Mouse (Mus musculus) adrenal gland, postnatal 14 days (tissue): ENCODE measurements around the gene Olfr824. TPM values are rescaled to one million over a fixed set of nuclear protein-coding genes. Genes with fewer than 3 reads are reported as not detected.
"Not testable (repeated sequence)": the region's sequence is repeated elsewhere in the genome, so short reads cannot be mapped to it uniquely, and the experiment has no call there.

Source experiments
- DNase-seq: peaks from one replicate; pipeline ENCODE4 v3.0.0; 2021; ENCODE audit warnings: mixed read lengths
- long read RNA-seq, 2 experiments: library from polyadenylated mRNA; stranded (forward); transcript quantifications; one replicate each; pipeline ENCODE4 v2.0.0; 2021
- total RNA-seq: library from RNA; stranded (reverse); gene quantifications from 2 replicates; pipeline ENCODE4 v1.2.3, GENCODE M21; 2021

The Olfr824 gene
- not detected in 2 replicates for total RNA-seq
- long read RNA-seq, experiment 1 = 0 reads
- long read RNA-seq, experiment 2 = 0 reads

- DNase-seq = not testable (repeated sequence)
These were observed at the start of gene Olfr824 for GRCm38 (mm10) chr10:130129900-130130299. TSS of gene Olfr824 (minus strand) at chr10:130130000.

DNA sequence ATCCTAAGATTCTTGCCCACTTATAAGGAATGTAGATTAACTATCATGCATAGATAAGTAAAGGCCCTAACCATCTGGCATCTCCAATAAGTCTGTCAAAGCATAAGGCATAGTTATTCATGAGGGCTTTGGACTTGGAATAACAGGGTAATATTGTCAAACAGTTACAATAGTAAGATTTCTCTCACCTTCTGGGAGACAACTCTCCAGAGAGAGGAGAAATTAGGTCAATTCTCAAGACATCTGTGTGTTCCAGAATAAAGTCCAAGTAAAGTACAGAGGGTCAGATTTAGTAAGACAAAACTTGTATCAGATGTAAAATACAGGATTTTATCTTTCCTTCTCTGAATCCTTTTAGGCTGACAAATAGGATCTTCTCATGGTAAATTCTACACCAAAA lies 36.9 kb upstream of the Olfr824 start, which contains the start of gene Olfr825:
TSS of gene Olfr825 (minus strand) at position 101 of the 400 bp plus-strand sequence.
- DNase-seq = no peak

DNA sequence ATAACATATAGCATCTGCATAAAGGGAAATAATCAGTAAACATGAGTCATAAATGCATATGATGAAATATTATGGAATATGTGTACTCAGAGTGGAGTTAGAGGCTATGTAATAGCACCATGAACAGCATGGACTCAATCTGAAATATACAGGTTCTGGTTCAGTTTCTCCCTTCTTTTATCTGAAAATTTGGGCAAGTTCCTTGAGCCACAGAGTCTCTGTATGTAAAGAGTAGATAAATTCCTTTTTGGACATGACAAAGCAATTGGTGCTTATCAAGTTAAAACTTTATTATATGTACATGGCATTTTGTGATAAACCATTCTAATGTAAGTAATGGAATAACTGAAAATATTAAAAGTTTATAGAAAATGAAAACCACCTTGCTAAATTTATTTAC lies 35.4 kb upstream of the Olfr824 start:
- no peak for DNase-seq

DNA sequence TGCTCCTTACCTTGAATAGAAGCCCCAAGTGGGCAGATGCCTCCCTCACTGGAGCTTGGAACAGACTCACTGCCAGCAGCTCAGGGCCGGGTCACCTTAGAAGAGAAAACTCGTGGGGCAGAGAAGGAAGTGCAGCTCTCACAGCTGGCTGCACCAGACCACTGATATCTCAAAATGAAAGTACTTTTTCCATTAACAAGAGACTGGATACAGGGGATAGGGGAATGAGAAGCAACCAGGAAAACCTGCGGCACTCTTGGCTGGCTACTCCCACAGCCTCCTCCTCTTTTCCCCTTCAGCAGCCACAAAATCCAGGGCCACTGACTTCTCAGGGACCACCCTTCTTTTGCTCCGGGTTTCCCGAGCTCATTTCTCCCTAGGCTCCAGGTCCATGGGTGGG lies 14.3 kb upstream of the Olfr824 start:
- DNase-seq = no peak

- DNase-seq = peak; percentile 56
These were observed 12.7 kb upstream of the Olfr824 start for GRCm38 (mm10) chr10:130142481-130142880.

DNA sequence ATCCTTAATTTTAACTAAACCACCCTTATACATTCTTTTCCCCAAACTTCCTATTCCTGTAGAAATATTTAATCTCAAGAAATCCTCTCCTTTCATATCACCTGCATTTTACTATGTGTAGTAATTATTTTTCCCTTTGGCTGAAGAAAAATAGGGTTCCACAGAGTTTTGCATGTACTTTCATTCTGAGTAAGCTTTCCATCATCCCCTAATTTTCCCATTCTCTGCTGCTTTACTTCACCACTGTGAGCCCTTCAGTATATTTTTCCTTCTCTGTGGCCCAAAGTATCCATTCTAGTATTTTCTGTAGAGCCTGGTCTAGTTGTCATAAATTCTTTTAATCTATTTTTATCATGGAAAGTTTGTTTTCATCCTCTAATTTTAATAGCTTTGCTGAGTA lies 5.0 kb upstream of the Olfr824 start:
- DNase-seq = no peak

- DNase-seq = not testable (repeated sequence)
These were observed 13.8 kb downstream of the Olfr824 start for GRCm38 (mm10) chr10:130116045-130116444.

GRCm38 (mm10) chr10:130115283-130115682 lies 14.5 kb downstream of the Olfr824 start, which contains the start of gene Olfr823:
TSS of gene Olfr823 (minus strand) at chr10:130115383.
- DNase-seq = not testable (repeated sequence)

- no peak for DNase-seq
These were observed 33.7 kb downstream of the Olfr824 start for GRCm38 (mm10) chr10:130096104-130096503.

DNA sequence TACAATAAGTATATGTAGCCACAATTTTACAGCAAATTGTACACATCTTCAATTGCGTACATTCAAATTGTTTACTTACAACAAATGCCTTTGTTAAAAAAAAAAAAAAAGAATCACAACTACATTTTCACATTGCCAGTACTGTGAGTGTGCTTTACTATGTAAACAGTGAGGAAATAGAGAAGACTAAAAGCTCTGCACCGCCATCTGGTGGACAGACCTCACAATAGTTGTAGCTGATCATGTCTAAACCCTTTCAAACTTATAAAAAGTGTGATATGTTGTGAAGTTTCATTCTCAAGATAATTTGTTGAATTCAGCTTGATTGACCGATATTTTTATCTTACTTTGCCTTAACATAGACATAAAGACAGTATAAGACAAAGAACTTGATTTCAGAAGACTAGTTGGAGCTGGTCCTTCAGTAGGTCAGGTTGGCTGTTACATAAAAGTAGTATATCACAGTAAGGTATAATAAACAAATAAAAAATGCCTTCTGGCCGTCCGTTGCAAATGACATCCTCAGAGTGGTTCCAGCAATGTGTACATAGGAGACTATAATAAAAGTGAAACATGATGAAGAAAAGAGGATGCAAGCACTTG lies 36.9 kb downstream of the Olfr824 start:
- peak; percentile 54 for DNase-seq

Other genes starting within 250 kb of the Olfr824 start
- gene Olfr815, start 224.1 kb downstream of the Olfr824 start, total RNA-seq = not detected in 2 replicates
- not detected in 2 replicates for gene Olfr816, start 214.4 kb downstream of the Olfr824 start, total RNA-seq
- gene Olfr818, start 180.9 kb downstream of the Olfr824 start, total RNA-seq = not detected in 2 replicates
- gene Olfr819, start 162.7 kb downstream of the Olfr824 start, total RNA-seq = not detected in 2 replicates
- not detected in 2 replicates for gene Olfr247, start 153.9 kb downstream of the Olfr824 start, total RNA-seq
- not detected in 2 replicates for gene Gm10310, start 144.9 kb downstream of the Olfr824 start, total RNA-seq
- not detected in 2 replicates for gene Olfr820, start 117.4 kb downstream of the Olfr824 start, total RNA-seq
- not detected in 2 replicates for gene Olfr821, start 99.7 kb downstream of the Olfr824 start, total RNA-seq
- gene Olfr822, start 58.8 kb downstream of the Olfr824 start, total RNA-seq = not detected in 2 replicates
- not detected in 2 replicates for gene Olfr823, start 14.6 kb downstream of the Olfr824 start, total RNA-seq
- gene Olfr825, start 36.8 kb upstream of the Olfr824 start, total RNA-seq = not detected in 2 replicates
- not detected in 2 replicates for gene Olfr826, start 54.2 kb upstream of the Olfr824 start, total RNA-seq
- not detected in 2 replicates for gene Olfr827, start 84.4 kb upstream of the Olfr824 start, total RNA-seq
- gene Neurod4, start 150.2 kb upstream of the Olfr824 start, total RNA-seq = 0.38 and 0.59 TPM in 2 replicates
- gene Tespa1, start 192.9 kb upstream of the Olfr824 start, total RNA-seq = 1.1 and 6.3 TPM in 2 replicates